Mouse (Mus musculus) lung, embryonic 15.5 days (tissue): ENCODE data around the gene Rab1a. TPM values are rescaled to one million over a fixed set of nuclear protein-coding genes. Genes with fewer than 3 reads are reported as not detected.
A peak's percentile ranks its signal among the peaks of the same experiment; 100 is the strongest.

ENCODE experiments used
- ATAC-seq: fragments of 200-750 bp; cut with Nextera tagmentation; 2 replicates; pipeline ENCODE4 v1.8.0; 2017; ENCODE audit warnings: moderate number of reproducible peaks, borderline replicate concordance; ENCODE audit not compliant: low FRiP score, low TSS enrichment; ENCODE audit errors: extremely low read depth
- H3K27ac ChIP-seq: fragments of 300-500 bp; sonication (generic); 2 replicates; pipeline ENCODE4 v1.5.1; 2015; ENCODE audit warnings: moderate library complexity, mild to moderate bottlenecking, inconsistent platforms
- H3K27me3 ChIP-seq: fragments of 300-500 bp; sonication (generic); 2 replicates; pipeline ENCODE4 v1.6.1; 2015; ENCODE audit warnings: inconsistent platforms
- H3K36me3 ChIP-seq: fragments of 300-500 bp; sonication (generic); 2 replicates; pipeline ENCODE4 v1.6.1; 2015; ENCODE audit warnings: inconsistent platforms
- H3K4me1 ChIP-seq: fragments of 300-500 bp; sonication (generic); 2 replicates; pipeline ENCODE4 v1.6.1; 2015; ENCODE audit warnings: inconsistent platforms
- H3K4me2 ChIP-seq: fragments of 300-500 bp; sonication (generic); 2 replicates; pipeline ENCODE4 v1.6.1; 2015; ENCODE audit warnings: inconsistent platforms, mild to moderate bottlenecking, moderate library complexity
- H3K4me3 ChIP-seq: fragments of 300-500 bp; sonication (generic); 2 replicates; pipeline ENCODE4 v1.5.1; 2015; ENCODE audit warnings: mild to moderate bottlenecking, inconsistent platforms
- H3K9ac ChIP-seq: fragments of 300-500 bp; sonication (generic); 2 replicates; pipeline ENCODE4 v1.6.1; 2015; ENCODE audit warnings: inconsistent platforms
- H3K9me3 ChIP-seq: fragments of 300-500 bp; sonication (generic); 2 replicates; pipeline ENCODE4 v1.6.1; 2016; ENCODE audit warnings: inconsistent platforms
- WGBS: fragments of 180-500 bp; shearing (Covaris S2); methylation state at CpG from one replicate; pipeline ENCODE4 v1.1.7; 2015; 5-methylcytosine and 5-hydroxymethylcytosine counted together
- polyA plus RNA-seq: library from polyadenylated mRNA; unstranded; fragments of >200 nt; fragmentation: Nextera tagmentation; extraction: Ambion mirVana; gene quantifications from 2 replicates; pipeline ENCODE4 v1.2.1, GENCODE M21; 2015

The Rab1a gene
- polyA plus RNA-seq, 1 experiment from 2014 or later, result 283 TPM

DNA sequence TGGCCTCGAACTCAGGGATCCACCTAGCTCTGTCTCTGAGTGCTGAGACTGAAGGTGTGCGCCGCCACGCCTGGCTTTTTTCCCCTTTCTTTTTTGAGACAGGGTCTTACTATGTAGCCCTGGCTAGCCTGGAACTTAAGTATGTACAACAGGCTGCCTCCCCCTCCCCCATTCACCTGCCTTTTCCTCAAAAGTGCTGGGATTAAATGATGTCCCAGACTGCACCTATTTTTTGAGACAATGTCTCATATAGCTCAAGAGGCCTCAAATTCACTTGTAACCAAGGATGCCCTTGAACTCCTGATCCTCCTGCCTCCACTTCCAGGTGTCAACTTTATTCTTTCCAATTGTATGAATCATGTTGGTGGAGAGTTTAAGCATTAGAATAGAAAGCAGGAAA lies 24.7 kb downstream of the Rab1a start:
- Histone ChIP-seq H3K4me2 (no peak overlapping the region), H3K4me3 (no peak overlapping the region), H3K9ac (no peak overlapping the region), H3K4me1 (no peaks in the 10 kb centered on the region), H3K36me3 (peaks cover 74% of the 10 kb centered on the region), H3K27ac (no peak overlapping the region), H3K27me3 (no peaks in the 10 kb centered on the region), H3K9me3 (no peaks in the 10 kb centered on the region)
- no peak for ATAC-seq
- 95% methylated on average over 4 of the region's 4 CpGs for WGBS

DNA sequence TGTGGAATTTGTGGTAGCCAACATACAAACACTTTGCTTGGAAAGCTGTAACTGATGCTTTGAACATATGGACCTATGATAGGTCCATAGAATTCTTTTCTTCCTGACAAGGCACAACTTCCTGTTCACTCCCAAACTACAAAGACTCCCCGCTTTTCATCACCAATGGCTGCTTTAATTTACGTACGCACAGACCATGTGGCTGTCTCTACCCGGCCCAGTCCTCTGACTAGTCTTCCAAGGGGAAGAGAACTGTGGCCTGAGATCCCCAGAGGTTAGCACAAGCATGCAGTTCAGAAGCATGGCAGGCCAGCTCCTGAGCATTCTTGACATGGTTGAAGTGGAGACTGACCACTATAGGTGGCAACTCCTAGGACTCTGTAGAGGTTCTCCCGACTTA lies 27.4 kb downstream of the Rab1a start:
- no peaks in the 10 kb centered on the region for H3K27me3 ChIP-seq
- no peak overlapping the region for H3K4me3 ChIP-seq
- H3K9ac ChIP-seq, result no peak overlapping the region
- 77% methylated on average over 5 of the region's 5 CpGs for WGBS
- H3K36me3 ChIP-seq, result peaks cover 81% of the 10 kb centered on the region
- ATAC-seq, result no peak
- H3K4me2 ChIP-seq, result no peak overlapping the region
- no peaks in the 10 kb centered on the region for H3K9me3 ChIP-seq
- no peak overlapping the region for H3K27ac ChIP-seq
- H3K4me1 ChIP-seq, result no peaks in the 10 kb centered on the region

DNA sequence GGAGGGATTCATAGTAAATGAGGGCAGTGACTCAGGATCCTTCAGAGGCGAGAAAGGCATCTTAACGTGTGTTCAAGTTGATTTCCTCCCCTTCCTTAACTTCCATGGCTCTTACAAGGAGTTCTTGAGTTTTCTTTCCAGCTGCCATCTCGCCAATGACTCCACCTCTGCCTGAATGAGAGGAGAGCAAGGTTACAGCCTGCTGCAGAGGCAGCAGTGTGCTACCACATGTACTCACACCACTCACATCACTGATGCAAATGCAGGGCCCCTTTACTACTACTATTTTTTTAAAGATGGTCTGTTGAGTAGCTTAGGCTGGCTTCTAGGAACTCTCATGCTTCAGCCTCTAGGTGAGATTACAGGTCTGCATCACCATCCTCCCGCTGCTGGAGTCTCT lies 28.1 kb downstream of the Rab1a start:
- no peak overlapping the region for H3K4me3 ChIP-seq
- H3K27me3 ChIP-seq, result no peaks in the 10 kb centered on the region
- no peak for ATAC-seq
- H3K36me3 ChIP-seq, result peaks cover 81% of the 10 kb centered on the region
- H3K4me2 ChIP-seq, result no peak overlapping the region
- H3K9ac ChIP-seq, result no peak overlapping the region
- 64% methylated on average over 4 of the region's 4 CpGs for WGBS
- H3K9me3 ChIP-seq, result no peaks in the 10 kb centered on the region
- no peak overlapping the region for H3K27ac ChIP-seq
- H3K4me1 ChIP-seq, result no peaks in the 10 kb centered on the region

DNA sequence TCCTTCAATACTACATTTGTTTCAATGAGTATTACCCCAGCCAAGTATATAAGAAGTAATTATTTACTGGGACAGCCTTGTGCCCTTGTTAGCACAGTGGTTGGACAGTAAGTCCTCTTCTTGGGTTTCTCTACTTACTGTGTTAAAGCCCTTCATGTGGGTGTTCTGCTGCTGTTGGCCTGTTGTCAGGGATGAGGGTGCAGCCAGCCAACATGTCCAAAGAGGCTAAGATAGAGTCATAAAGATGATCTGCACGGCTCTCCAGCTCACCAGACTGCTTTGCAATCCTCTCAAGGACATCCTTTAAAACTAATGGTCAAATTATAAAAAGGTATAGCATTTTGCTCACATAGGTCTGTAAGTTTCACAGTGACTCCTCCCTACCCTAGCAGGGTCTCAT lies 29.1 kb downstream of the Rab1a start:
- no peak for ATAC-seq
- Histone ChIP-seq H3K9ac (no peak overlapping the region), H3K27ac (peak overlapping the region; percentile 73), H3K4me2 (no peak overlapping the region), H3K27me3 (no peaks in the 10 kb centered on the region), H3K36me3 (peaks cover 83% of the 10 kb centered on the region), H3K9me3 (no peaks in the 10 kb centered on the region), H3K4me3 (no peak overlapping the region), H3K4me1 (no peaks in the 10 kb centered on the region)
- WGBS, result 85% methylated on average over 1 of the region's 1 CpGs

DNA sequence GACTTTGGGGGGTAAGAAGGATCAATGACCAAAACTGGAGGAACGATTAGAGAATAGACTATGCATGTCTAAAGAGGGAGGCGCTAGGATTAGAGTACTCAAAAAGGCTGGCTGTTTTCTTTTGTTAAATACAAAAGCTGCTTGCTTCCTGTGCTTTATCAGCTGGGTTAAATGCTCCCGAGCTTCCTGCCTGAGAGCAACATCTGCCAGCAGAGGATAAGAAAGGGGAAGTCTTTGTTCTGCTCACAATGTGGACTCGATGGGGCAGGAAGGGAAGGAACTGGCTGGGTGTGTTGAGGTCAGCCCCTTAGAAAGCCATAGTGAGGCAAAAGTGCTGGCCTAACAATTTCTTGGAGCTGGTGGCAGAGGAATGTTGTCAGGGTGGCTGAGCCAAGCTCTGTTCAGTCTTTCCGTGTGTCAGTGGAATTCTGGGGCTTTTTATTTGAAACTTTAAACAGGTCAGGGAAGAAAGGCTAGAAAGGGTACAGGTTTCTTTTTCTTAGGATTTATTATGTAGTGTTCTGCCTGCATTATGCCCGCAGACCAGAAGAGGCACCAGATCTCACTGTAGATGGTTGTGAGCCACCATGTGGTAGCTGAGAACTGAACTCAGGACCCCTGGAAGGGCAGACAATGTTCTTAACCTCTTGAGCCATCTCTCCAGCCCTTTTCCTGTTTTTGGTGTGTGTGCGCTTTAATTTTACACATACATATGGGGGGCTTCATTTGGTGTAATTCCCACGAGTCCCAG lies 30.1 kb downstream of the Rab1a start:
- Histone ChIP-seq H3K9me3 (no peaks in the 10 kb centered on the region), H3K4me1 (no peaks in the 10 kb centered on the region), H3K27me3 (no peaks in the 10 kb centered on the region), H3K27ac (peak overlapping the region; percentile 84), H3K9ac (no peak overlapping the region), H3K4me3 (no peak overlapping the region), H3K4me2 (no peak overlapping the region), H3K36me3 (peaks cover 83% of the 10 kb centered on the region)
- WGBS, result 55% methylated on average over 8 of the region's 8 CpGs
- ATAC-seq, result peak; percentile 78

DNA sequence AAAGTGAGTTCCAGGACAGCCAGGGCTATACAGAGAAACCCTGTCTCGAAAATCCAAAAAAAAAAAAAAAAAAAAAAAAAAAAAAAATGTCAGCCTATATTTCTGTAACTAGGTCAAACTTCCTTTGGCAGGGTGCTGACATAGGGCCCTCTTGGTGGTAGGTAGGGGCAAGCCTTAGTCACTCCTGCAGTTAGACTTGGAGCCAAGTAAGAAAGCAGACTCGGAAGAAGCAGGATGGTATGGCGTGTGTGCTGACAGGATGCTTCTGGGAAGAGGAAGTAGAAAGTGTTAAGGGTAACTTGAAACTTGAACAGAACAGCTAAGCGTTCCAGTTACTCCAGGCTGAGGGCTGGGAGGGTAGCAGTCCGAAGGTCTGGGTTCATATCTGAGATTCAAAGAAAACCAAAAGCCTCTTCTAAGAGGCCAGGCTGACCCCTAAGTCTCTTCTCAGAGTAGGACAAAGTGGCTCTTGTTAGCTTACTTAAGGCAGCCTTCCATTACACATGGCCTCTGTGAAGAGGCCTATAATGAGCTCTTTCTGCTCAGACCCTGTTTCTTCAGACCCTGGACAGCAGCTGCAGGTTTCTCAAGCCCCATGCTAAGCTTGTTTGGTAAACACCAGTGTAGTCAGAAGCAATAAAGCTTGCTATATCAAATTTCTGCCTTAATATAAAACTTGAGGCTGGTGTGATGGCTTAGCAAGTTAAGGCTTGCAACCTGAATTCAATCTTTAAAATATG lies 31.0 kb downstream of the Rab1a start:
- peaks cover 90% of the 10 kb centered on the region for H3K36me3 ChIP-seq
- H3K9ac ChIP-seq, result no peak overlapping the region
- no peaks in the 10 kb centered on the region for H3K4me1 ChIP-seq
- H3K4me3 ChIP-seq, result no peak overlapping the region
- H3K4me2 ChIP-seq, result no peak overlapping the region
- H3K27me3 ChIP-seq, result no peaks in the 10 kb centered on the region
- H3K27ac ChIP-seq, result peak overlapping the region; percentile 84
- ATAC-seq, result no peak
- WGBS, result 67% methylated on average over 5 of the region's 5 CpGs
- H3K9me3 ChIP-seq, result no peaks in the 10 kb centered on the region

DNA sequence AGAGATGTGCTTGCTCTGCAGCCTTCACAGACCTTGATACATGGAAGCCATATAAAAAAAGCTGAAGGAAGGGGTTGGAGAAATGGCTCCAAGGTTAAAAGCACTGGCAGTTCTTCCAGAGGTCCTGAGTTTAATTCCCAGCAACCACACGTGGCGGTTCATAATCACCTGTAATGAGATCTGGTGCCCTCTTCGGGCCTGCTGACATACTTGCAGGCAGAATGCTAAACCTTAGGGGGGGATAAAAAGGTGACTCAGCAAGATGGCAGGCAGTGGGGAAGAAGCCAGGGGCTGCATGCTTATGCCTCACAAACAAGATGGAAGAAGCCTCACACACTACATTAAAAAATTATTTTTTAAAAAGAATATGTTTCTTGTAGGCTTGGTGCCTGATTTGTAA lies 33.0 kb downstream of the Rab1a start:
- H3K9me3 ChIP-seq, result no peaks in the 10 kb centered on the region
- no peak overlapping the region for H3K9ac ChIP-seq
- peaks cover 93% of the 10 kb centered on the region for H3K36me3 ChIP-seq
- H3K4me1 ChIP-seq, result no peaks in the 10 kb centered on the region
- H3K4me2 ChIP-seq, result no peak overlapping the region
- WGBS, result 61% methylated on average over 3 of the region's 3 CpGs
- no peak for ATAC-seq
- no peaks in the 10 kb centered on the region for H3K27me3 ChIP-seq
- H3K4me3 ChIP-seq, result no peak overlapping the region
- no peak overlapping the region for H3K27ac ChIP-seq

DNA sequence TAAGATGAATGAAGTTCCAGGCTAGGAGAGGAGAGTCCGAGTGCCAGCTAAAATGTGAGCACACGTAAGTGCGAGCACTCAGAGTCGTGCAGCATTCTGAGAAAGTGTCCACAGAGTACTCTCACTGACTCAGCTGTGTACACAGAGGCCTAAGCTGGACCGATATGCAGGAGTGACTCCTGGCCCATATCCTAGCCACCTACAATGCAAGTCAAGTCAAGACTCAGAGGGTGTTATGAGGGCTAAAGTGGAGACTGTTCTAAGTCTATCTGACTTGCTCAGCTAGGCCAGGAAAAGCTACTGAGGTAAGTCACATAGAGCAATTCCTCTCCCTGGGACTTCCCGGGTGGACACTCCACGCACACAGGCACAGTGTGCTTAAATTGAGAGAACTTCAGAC lies 35.8 kb downstream of the Rab1a start:
- Histone ChIP-seq H3K9ac (no peak overlapping the region), H3K4me3 (no peak overlapping the region), H3K4me1 (no peaks in the 10 kb centered on the region), H3K9me3 (no peaks in the 10 kb centered on the region), H3K4me2 (no peak overlapping the region), H3K36me3 (peaks cover 93% of the 10 kb centered on the region), H3K27ac (no peak overlapping the region), H3K27me3 (no peaks in the 10 kb centered on the region)
- no peak; the same call in 1 of the 2 replicates for ATAC-seq
- WGBS, result 75% methylated on average over 7 of the region's 7 CpGs

DNA sequence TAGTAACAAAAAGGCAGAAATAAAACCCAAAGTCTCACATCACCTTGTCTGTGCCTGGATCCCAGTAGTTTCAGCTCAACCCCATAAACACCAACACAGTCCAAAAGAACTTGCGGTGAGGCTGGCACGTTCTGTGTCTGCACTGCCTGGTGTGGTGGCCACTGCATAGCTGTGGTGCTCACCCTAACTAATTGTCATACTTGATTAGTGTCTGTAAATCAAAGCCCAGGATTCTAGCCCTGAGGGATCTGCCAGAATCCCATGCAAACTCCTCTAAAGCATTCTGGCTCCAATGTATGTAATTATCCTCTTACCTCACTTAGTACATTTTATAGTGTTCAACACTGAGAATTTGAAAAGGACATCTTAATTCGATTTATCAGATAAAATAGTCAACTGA lies 36.7 kb downstream of the Rab1a start:
- 90% methylated on average over 3 of the region's 3 CpGs for WGBS

DNA sequence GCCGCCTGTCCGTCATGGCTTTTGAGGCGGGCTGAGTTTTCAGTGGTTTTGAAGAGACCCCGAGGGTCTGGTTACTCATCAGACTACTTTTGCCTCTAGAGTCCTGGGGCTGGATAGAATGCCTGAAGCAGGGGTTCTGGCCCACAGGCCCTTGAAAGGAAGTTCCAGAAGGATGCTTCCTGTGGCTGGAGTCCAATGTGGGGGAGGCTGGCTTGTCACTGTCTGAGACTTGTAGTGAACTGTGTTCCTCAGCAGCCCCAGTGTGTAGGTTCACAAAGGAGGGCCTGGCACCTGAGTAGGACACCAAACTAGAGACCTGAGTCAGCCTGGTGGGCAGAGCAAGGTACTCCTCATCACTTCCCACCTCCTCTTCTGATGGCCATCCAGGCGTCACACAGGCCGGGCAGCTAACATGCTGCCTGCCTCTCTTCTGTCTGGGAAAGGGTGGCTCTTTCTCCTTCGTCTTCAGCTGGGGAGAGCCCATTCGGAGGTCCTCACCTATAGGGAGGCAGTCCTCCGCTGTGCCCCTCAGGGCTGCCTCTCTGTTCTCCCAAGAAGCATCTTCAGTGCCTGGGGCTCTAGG lies 38.1 kb downstream of the Rab1a start:
- Histone ChIP-seq H3K36me3 (peaks cover 71% of the 10 kb centered on the region), H3K27me3 (no peaks in the 10 kb centered on the region), H3K9ac (no peak overlapping the region), H3K4me3 (no peak overlapping the region), H3K4me2 (no peak overlapping the region), H3K9me3 (no peaks in the 10 kb centered on the region), H3K4me1 (no peaks in the 10 kb centered on the region), H3K27ac (no peak overlapping the region)
- 92% methylated on average over 9 of the region's 9 CpGs for WGBS
- no peak for ATAC-seq

More for the DNA sequence above, 36.7 kb downstream of the Rab1a start:
- Histone ChIP-seq H3K4me1 (no peaks in the 10 kb centered on the region), H3K27ac (no peak overlapping the region), H3K9ac (no peak overlapping the region), H3K27me3 (no peaks in the 10 kb centered on the region), H3K36me3 (peaks cover 84% of the 10 kb centered on the region), H3K9me3 (no peaks in the 10 kb centered on the region), H3K4me3 (no peak overlapping the region), H3K4me2 (no peak overlapping the region)
- no peak for ATAC-seq

DNA sequence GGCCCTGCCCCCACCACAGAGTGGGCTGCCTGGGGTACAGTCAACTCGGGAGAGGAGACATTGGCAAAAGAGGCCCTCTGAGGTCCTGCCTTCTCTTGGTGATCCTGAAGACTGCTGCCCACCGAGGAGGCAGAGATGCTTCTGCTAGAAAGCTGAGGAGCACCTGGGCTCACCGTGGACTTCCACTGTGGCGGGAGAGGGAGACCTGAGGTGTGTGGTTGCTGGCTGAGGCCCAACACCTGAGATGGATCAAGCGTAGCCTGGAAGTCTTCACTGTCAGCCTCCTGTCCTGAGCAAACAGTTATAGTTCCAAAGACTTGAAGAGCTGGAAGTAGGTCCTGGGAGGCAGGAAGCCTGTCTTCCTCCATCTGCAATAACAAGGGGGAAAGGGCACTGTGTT lies 39.1 kb downstream of the Rab1a start:
- Histone ChIP-seq H3K4me2 (no peak overlapping the region), H3K36me3 (peaks cover 61% of the 10 kb centered on the region), H3K4me1 (0 out of 2 replicates have a peak, but pooled peaks cover under 1% of the 10 kb centered on the region), H3K4me3 (no peak overlapping the region), H3K9me3 (no peaks in the 10 kb centered on the region), H3K27ac (no peak overlapping the region), H3K9ac (no peak overlapping the region), H3K27me3 (no peaks in the 10 kb centered on the region)
- ATAC-seq, result no peak
- WGBS, result 71% methylated on average over 5 of the region's 5 CpGs

DNA sequence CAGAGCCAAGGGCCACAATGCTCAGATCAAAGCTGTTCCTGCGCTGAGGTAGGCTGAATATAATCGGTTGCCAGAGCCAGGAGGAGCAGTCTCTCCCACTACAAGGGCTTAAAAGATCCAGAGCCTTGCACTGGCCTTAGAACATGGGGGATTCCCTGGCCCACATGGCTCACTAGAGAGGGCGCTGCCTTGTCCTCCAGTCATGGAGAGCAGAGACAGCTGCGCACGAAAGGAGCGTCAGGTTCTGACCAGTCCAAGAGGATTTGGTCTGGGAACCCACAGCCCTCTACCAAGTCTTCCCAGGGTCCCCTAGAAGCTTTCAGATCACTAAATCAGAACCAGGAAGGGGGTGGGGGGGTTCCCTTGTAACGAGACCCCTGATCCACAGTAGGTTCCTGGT lies 40.1 kb downstream of the Rab1a start:
- Histone ChIP-seq H3K4me3 (no peak overlapping the region), H3K9me3 (no peaks in the 10 kb centered on the region), H3K27me3 (no peaks in the 10 kb centered on the region), H3K36me3 (peaks cover 53% of the 10 kb centered on the region), H3K27ac (no peak overlapping the region), H3K9ac (no peak overlapping the region), H3K4me1 (peaks cover 8% of the 10 kb centered on the region; the same call in 1 of the 2 replicates), H3K4me2 (no peak overlapping the region)
- 92% methylated on average over 7 of the region's 7 CpGs for WGBS
- no peak for ATAC-seq
